Mouse (Mus musculus) intestine, embryonic 16.5 days (tissue): ENCODE results near the gene Aspm. TPM values are rescaled to one million over a fixed set of nuclear protein-coding genes. Genes with fewer than 3 reads are reported as not detected.
"Not testable (repeated sequence)": the region's sequence is repeated elsewhere in the genome, so short reads cannot be mapped to it uniquely, and the experiment has no call there.

Experiments
- ATAC-seq: fragments of 200-750 bp; cut with Nextera tagmentation; 2 replicates; pipeline ENCODE4 v1.8.0; 2017; ENCODE audit warnings: moderate TSS enrichment, moderate library complexity
- H3K27ac ChIP-seq: fragments of 300-500 bp; sonication (generic); 2 replicates; pipeline ENCODE4 v1.5.1; 2014; ENCODE audit warnings: mild to moderate bottlenecking, low read length
- H3K27me3 ChIP-seq: fragments of 300-500 bp; sonication (generic); replicated peaks from 2 replicates; pipeline ENCODE4 v1.6.1; 2014; ENCODE audit warnings: low read length, control low read depth, mixed read lengths; ENCODE audit not compliant: control insufficient read depth, insufficient read depth
- H3K36me3 ChIP-seq: fragments of 300-500 bp; sonication (generic); 2 replicates; pipeline ENCODE4 v1.6.1; 2014; ENCODE audit warnings: low read length, control low read depth; ENCODE audit not compliant: control insufficient read depth, insufficient read depth
- H3K4me1 ChIP-seq: fragments of 300-500 bp; sonication (generic); 2 replicates; pipeline ENCODE4 v1.6.1; 2014; ENCODE audit warnings: low read length, control low read depth, mixed read lengths; ENCODE audit not compliant: control insufficient read depth, insufficient read depth
- H3K4me2 ChIP-seq: fragments of 300-500 bp; sonication (generic); 2 replicates; pipeline ENCODE4 v1.6.1; 2014; ENCODE audit warnings: low read depth, low read length, control low read depth
- H3K4me3 ChIP-seq: fragments of 300-500 bp; sonication (generic); 2 replicates; pipeline ENCODE4 v1.5.1; 2014; ENCODE audit warnings: mild to moderate bottlenecking, low read length
- H3K9ac ChIP-seq: fragments of 300-500 bp; sonication (generic); 2 replicates; pipeline ENCODE4 v1.6.1; 2014; ENCODE audit warnings: low read depth, low read length
- H3K9me3 ChIP-seq: fragments of 300-500 bp; sonication (generic); 2 replicates; pipeline ENCODE4 v1.6.1; 2016; ENCODE audit warnings: low read length, control low read depth; ENCODE audit not compliant: control insufficient read depth
- WGBS: fragments of 180-500 bp; shearing (Covaris S2); extraction: QIAGEN DNeasy Blood & Tissue Kit; methylation state at CpG from one replicate; pipeline ENCODE4 v1.1.7; 2014; 5-methylcytosine and 5-hydroxymethylcytosine counted together
- polyA plus RNA-seq: library from polyadenylated mRNA; unstranded; fragments of >200 nt; fragmentation: Nextera tagmentation; extraction: Ambion mirVana; gene quantifications from 2 replicates; pipeline ENCODE4 v1.2.1, GENCODE M21; 2015

Gene Aspm
- 6.6 and 6.9 TPM in 2 replicates for polyA plus RNA-seq

- peaks cover 10% of the 10 kb centered on the region for H3K4me1 ChIP-seq
- H3K4me2 ChIP-seq, result peak within 1 kb of the TSS; percentile 90
- WGBS, result under 1% methylated on average over 59 of the region's 65 CpGs
- no peaks in the 10 kb centered on the region for H3K27me3 ChIP-seq
- peak within 1 kb of the TSS; percentile 80 for H3K4me3 ChIP-seq
- H3K27ac ChIP-seq, result 0 out of 2 replicates have a peak within 1 kb of the TSS, but pooled peaks have one; percentile 5
- H3K9me3 ChIP-seq, result no peaks in the 10 kb centered on the region
- H3K36me3 ChIP-seq, result peaks cover 5% of the 10 kb centered on the region; the same call in 1 of the 2 replicates
- H3K9ac ChIP-seq, result peak within 1 kb of the TSS; percentile 79
- peak; percentile 100 for ATAC-seq
Measured at GRCm38 (mm10) chr1:139454340-139455225, at the start of gene Aspm. Aspm (plus strand) TSS chr1:139454772.

- Histone ChIP-seq H3K4me3 (no peak overlapping the region), H3K4me1 (no peaks in the 10 kb centered on the region), H3K36me3 (no peaks in the 10 kb centered on the region), H3K9ac (no peak overlapping the region), H3K27ac (no peak overlapping the region), H3K27me3 (no peaks in the 10 kb centered on the region), H3K9me3 (no peaks in the 10 kb centered on the region), H3K4me2 (no peak overlapping the region)
- ATAC-seq, result no peak
Measured at GRCm38 (mm10) chr1:139405766-139406165, 48.8 kb upstream of the Aspm start.

GRCm38 (mm10) chr1:139407701-139408100 lies 46.9 kb upstream of the Aspm start:
- H3K9me3 ChIP-seq, result no peaks in the 10 kb centered on the region
- no peaks in the 10 kb centered on the region for H3K36me3 ChIP-seq
- 60% methylated on average over 5 of the region's 5 CpGs for WGBS
- no peak overlapping the region for H3K9ac ChIP-seq
- H3K4me3 ChIP-seq, result no peak overlapping the region
- no peak overlapping the region for H3K4me2 ChIP-seq
- H3K4me1 ChIP-seq, result no peaks in the 10 kb centered on the region
- no peak for ATAC-seq
- no peaks in the 10 kb centered on the region for H3K27me3 ChIP-seq
- no peak overlapping the region for H3K27ac ChIP-seq

- not testable (repeated sequence) for ATAC-seq, H3K4me3 ChIP-seq, H3K4me2 ChIP-seq, H3K36me3 ChIP-seq, H3K27ac ChIP-seq, H3K27me3 ChIP-seq, H3K9ac ChIP-seq, H3K4me1 ChIP-seq, H3K9me3 ChIP-seq
- WGBS, result 84% methylated on average over 2 of the region's 2 CpGs
Measured at GRCm38 (mm10) chr1:139412365-139412764, 42.2 kb upstream of the Aspm start.

- Histone ChIP-seq H3K4me1 (no peaks in the 10 kb centered on the region), H3K9ac (no peak overlapping the region), H3K4me2 (no peak overlapping the region), H3K36me3 (no peaks in the 10 kb centered on the region), H3K4me3 (no peak overlapping the region), H3K27ac (no peak overlapping the region), H3K9me3 (no peaks in the 10 kb centered on the region), H3K27me3 (no peaks in the 10 kb centered on the region)
- 82% methylated on average over 3 of the region's 3 CpGs for WGBS
- ATAC-seq, result no peak
Measured at GRCm38 (mm10) chr1:139413465-139413864, 41.1 kb upstream of the Aspm start.

GRCm38 (mm10) chr1:139421521-139421874 lies 33.1 kb upstream of the Aspm start:
- Histone ChIP-seq H3K4me3 (peak overlapping the region; percentile 91), H3K4me1 (peaks cover 23% of the 10 kb centered on the region), H3K4me2 (peak overlapping the region; percentile 60), H3K27ac (0 out of 2 replicates have a peak overlapping the region, but pooled peaks have one; percentile 59), H3K9me3 (no peaks in the 10 kb centered on the region), H3K36me3 (no peaks in the 10 kb centered on the region), H3K27me3 (no peaks in the 10 kb centered on the region), H3K9ac (peak overlapping the region; percentile 97)
- WGBS, result 5% methylated on average over 8 of the region's 8 CpGs
- peak; percentile 24 for ATAC-seq

- peaks cover 25% of the 10 kb centered on the region for H3K4me1 ChIP-seq
- under 1% methylated on average over 71 of the region's 88 CpGs for WGBS
- H3K27ac ChIP-seq, result peak within 1 kb of the TSS; percentile 85
- no peaks in the 10 kb centered on the region for H3K27me3 ChIP-seq
- peak within 1 kb of the TSS; percentile 91 for H3K4me3 ChIP-seq
- ATAC-seq, result peak; percentile 99
- no peaks in the 10 kb centered on the region; the same call in 1 of the 2 replicates for H3K36me3 ChIP-seq
- H3K9ac ChIP-seq, result peak within 1 kb of the TSS; percentile 97
- H3K9me3 ChIP-seq, result no peaks in the 10 kb centered on the region
- peak within 1 kb of the TSS; percentile 74 for H3K4me2 ChIP-seq
Measured at GRCm38 (mm10) chr1:139421875-139422791, 32.4 kb upstream of the Aspm start, which contains the start of gene Zbtb41. Zbtb41 (plus strand) TSS chr1:139422288.

- Histone ChIP-seq H3K4me3 (peak overlapping the region; percentile 91), H3K9me3 (no peaks in the 10 kb centered on the region), H3K4me1 (peaks cover 27% of the 10 kb centered on the region), H3K27ac (peak overlapping the region; percentile 85; the same call in 1 of the 2 replicates), H3K4me2 (peak overlapping the region; percentile 74), H3K9ac (peak overlapping the region; percentile 97), H3K27me3 (no peaks in the 10 kb centered on the region), H3K36me3 (no peaks in the 10 kb centered on the region; the same call in 1 of the 2 replicates)
- 14% methylated on average over 10 of the region's 10 CpGs for WGBS
- peak; percentile 3; the same call in 1 of the 2 replicates for ATAC-seq
Measured at GRCm38 (mm10) chr1:139422941-139423340, 31.6 kb upstream of the Aspm start.

- H3K36me3 ChIP-seq, result no peaks in the 10 kb centered on the region; the same call in 1 of the 2 replicates
- ATAC-seq, result no peak
- H3K27ac ChIP-seq, result no peak overlapping the region
- no peaks in the 10 kb centered on the region for H3K27me3 ChIP-seq
- peak overlapping the region; percentile 74 for H3K4me2 ChIP-seq
- peak overlapping the region; percentile 36 for H3K9ac ChIP-seq
- WGBS, result 47% methylated on average over 10 of the region's 10 CpGs
- H3K4me1 ChIP-seq, result peaks cover 27% of the 10 kb centered on the region
- H3K4me3 ChIP-seq, result peak overlapping the region; percentile 91
- no peaks in the 10 kb centered on the region for H3K9me3 ChIP-seq
Measured at GRCm38 (mm10) chr1:139423931-139424330, 30.6 kb upstream of the Aspm start.
